Mouse (Mus musculus) large intestine, adult 2 months (tissue): ENCODE measurements at regions not wholly inside any gene's neighbourhood (a gene's known extent, or its start where the extent isn't known, plus 50 kb on each side); places are given as distances from the start of the nearest gene placed in this dataset.

ENCODE experiments used
- DNase-seq: peaks from one replicate; pipeline ENCODE4 v3.0.0-alpha.2; 2012; ENCODE audit warnings: low read depth, low spot score
- WGBS: fragments of 180-500 bp; shearing (Covaris S2); methylation state at CpG from one replicate; pipeline ENCODE4 v1.1.7; 2018; 5-methylcytosine and 5-hydroxymethylcytosine counted together

DNA sequence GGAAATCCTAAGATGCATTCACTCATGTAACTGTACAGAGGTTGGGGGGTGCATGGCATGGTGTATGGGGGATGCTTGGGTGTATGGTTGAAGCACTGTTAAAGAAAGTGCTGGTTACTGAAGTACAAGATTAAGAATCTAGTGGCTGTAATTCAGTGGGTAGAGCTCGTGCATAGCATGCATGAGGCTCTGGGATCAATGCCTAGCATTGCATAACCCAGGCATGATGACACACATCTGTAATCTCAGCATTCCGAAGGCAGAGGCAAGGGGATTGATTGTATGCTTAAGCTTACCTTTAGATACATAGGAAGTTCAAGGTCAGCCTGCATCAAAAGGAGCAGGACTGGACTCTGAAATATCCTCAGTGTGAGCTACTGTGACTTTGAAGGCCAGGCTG, 67.7 kb upstream of the Zfp280d start:
- DNase-seq = no peak
- 51% methylated on average over 2 of the region's 2 CpGs for WGBS

DNA sequence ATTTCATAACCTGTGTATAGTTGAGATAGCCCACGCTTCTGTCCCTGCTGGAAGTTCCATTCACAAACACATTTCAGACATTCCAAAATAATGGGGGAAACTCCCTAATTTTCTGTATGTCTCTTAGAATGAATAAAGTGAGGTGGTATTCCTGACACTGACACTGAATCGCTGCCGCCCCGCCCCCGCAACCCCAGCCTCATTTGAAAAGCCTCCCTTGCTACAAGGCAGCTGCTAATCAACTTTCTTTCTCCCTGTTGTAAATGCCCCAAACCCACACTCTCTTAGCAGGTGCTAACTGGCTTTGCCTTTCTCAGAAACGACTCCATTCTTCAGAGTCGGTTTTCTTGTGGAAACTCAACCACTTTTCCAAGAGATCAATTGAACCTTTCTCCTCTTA, 66.4 kb upstream of the Zfp280d start:
- DNase-seq = no peak

GRCm38 (mm10) chr9:72217296-72218028, 57.2 kb upstream of the Zfp280d start:
- WGBS = 57% methylated on average over 11 of the region's 11 CpGs
- no peak for DNase-seq

More for the DNA sequence above, 66.4 kb upstream of the Zfp280d start:
- WGBS = 65% methylated on average over 7 of the region's 7 CpGs

DNA sequence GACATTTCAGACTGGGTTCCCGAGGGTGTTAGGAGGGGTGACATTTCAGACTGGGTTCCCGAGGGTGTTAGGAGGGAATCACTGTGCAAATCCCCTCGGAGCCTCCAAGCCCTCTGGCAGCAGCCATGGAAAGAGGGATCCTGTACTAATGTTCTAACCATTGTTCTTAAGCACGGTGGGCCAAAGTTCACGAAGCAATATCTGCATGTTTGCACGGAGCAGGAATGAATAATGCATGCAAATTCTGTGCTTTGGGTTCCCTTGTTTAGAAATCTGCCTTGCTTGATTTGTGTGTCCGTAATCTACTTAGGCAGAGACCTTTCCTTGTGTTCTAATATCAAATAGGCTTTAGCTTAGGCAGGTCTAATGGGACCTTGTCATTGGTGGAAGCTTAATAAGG, 55.9 kb upstream of the Zfp280d start:
- WGBS = 62% methylated on average over 7 of the region's 7 CpGs
- no peak for DNase-seq

- no peak for DNase-seq
- WGBS = 87% methylated on average over 12 of the region's 12 CpGs
These were observed 54.8 kb upstream of the Zfp280d start for GRCm38 (mm10) chr9:72219892-72220291.

DNA sequence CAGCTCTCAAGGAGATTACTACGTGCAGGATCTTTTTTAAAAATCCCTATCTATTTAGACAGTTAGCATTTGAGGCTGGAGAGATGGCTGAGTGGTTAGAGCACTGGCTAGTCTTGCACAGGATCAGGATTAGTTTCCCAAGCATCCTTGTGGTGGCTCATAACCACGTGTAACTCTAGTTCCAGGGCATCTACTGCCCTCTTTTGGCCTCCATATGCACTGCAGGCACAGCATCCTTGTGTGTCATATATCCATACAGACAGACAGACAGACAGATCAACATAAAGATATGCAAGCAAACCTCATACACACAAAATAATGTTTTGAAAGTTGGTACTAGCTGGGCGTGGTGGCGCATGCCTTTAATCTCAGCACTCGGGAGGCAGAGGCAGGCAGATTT, 53.3 kb upstream of the Zfp280d start:
- DNase-seq = no peak
- 87% methylated on average over 5 of the region's 5 CpGs for WGBS
